In the genomic region with DNA sequence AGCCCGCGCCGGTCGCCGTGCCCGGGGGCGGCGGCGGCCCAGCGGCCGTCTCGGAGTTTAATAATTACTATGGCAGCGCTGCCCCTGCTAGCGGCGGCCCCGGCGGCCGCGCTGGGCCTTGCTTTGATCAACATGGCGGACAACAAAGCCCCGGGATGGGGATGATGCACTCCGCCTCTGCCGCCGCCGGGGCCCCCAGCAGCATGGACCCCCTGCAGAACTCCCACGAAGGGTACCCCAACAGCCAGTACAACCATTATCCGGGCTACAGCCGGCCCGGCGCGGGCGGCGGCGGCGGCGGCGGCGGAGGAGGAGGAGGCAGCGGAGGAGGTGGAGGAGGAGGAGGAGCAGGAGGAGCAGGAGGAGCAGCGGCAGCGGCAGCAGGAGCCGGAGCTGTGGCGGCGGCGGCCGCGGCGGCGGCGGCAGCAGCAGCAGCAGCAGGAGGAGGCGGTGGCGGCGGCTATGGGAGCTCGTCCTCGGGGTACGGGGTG, we compare ENCODE assay signal across 8 mouse cellular contexts. TPM values are rescaled to one million over a fixed set of nuclear protein-coding genes. Genes with fewer than 3 reads are reported as not detected.
A peak's percentile ranks its signal among the peaks of the same experiment; 100 is the strongest.
DNase-seq lines count a peak whose midpoint lies in the region; ATAC-seq and TF ChIP-seq lines count a peak whose summit lies in the region.

No protein-coding gene starts in this region.

- H3K9me3 ChIP-seq in hindbrain, embryonic 12.5 days (replicated peaks): no peaks in the 10 kb centered on the region

- H3K27ac ChIP-seq in cerebellum, adult 2 months (ENCODE audit: insufficient read depth, low read length): peak overlapping the region; percentile 100
- H3K27ac ChIP-seq in hindbrain, embryonic 12.5 days: peak overlapping the region; percentile 100

- TF ChIP-seq CTCF in cerebellum, adult 2 months (IDR thresholded peaks at IDR 0.05; ENCODE audit: borderline replicate concordance, insufficient read depth, low read depth, low read length): no peak

- H3K27me3 ChIP-seq in cerebellum, adult 2 months (ENCODE audit: control insufficient read depth, insufficient read depth, low read length): no peaks in the 10 kb centered on the region
- H3K27me3 ChIP-seq in hindbrain, embryonic 12.5 days: no peaks in the 10 kb centered on the region

- peak; percentile 39 for TF ChIP-seq POLR2A in cerebellum, adult 2 months (IDR thresholded peaks at IDR 0.05; ENCODE audit: borderline replicate concordance, insufficient read depth, low read length)

- peak overlapping the region; percentile 60 for H3K4me3 ChIP-seq in cerebellum, adult 2 months (replicated peaks; ENCODE audit: insufficient read depth, low read depth, low read length)
- peak overlapping the region; percentile 100 for H3K4me3 ChIP-seq in hindbrain, embryonic 12.5 days

- H3K4me2 ChIP-seq in hindbrain, embryonic 12.5 days (replicated peaks): peak overlapping the region; percentile 66

- peak; percentile 85 for DNase-seq in Muller cell, postnatal 12 days (ENCODE audit: inconsistent ontology term)
- DNase-seq in cerebellum, adult 2 months: peak; percentile 84 to 85
- DNase-seq in frontal cortex, postnatal 10 days (ENCODE audit: low spot score in 2 of 2): peak; percentile 72 to 76
- DNase-seq in layer of hippocampus, postnatal 36 days: peak; percentile 79 to 86
- DNase-seq in lung, postnatal 36 days: peak; percentile 75
- DNase-seq in right cerebral cortex, postnatal 10 days (ENCODE audit: low spot score in 2 of 2): peak; percentile 82 to 86
- peak; percentile 79 for DNase-seq in urinary bladder, postnatal 14 days (ENCODE audit: low spot score)

- WGBS in cerebellum, adult 2 months: under 1% methylated on average over 47 of the region's 56 CpGs
- 0% methylated on average over 22 of the region's 56 CpGs for WGBS in hindbrain, embryonic 12.5 days

- no peaks in the 10 kb centered on the region for H3K36me3 ChIP-seq in hindbrain, embryonic 12.5 days

- no peaks in the 10 kb centered on the region for H3K4me1 ChIP-seq in cerebellum, adult 2 months (ENCODE audit: control insufficient read depth, insufficient read depth, low read length)
- peaks cover 35% of the 10 kb centered on the region for H3K4me1 ChIP-seq in hindbrain, embryonic 12.5 days

- ATAC-seq in hindbrain, embryonic 12.5 days (ENCODE audit: low FRiP score): peak; percentile 17; the same call in 1 of the 2 replicates

- H3K9ac ChIP-seq in hindbrain, embryonic 12.5 days: peak overlapping the region; percentile 100

RNA-seq across cellular contexts. Expression of gene Arid1b, which starts 1.5 kb away (rescaled TPM):
- polyA plus RNA-seq in cerebellum, adult 2 months (2012; rRNA removed): 25.6 and 28.4 TPM in 2 replicates
- polyA plus RNA-seq in hindbrain, embryonic 12.5 days (2016; fragmentation: Nextera tagmentation; extraction: Ambion mirVana): 22.3 and 22.6 TPM in 2 replicates
- 100 to 1,000 TPM; 100 to 110 TPM for total RNA-seq in layer of hippocampus, postnatal 36 days (2021)

Comparison
In these comparisons a context has a peak if more than half of its experiments do, and no peak if none do; other contexts are left out.
1. Peak in every context shown above with its lines: DNase-seq, ATAC-seq, H3K4me3 ChIP-seq and H3K27ac ChIP-seq.